Mouse (Mus musculus): ENCODE measurements at regions not wholly inside any gene's neighbourhood (a gene's known extent, or its start where the extent isn't known, plus 50 kb on each side); places are given as distances from the start of the nearest gene placed in this dataset.
"Not testable (repeated sequence)": the region's sequence is repeated elsewhere in the genome, so short reads cannot be mapped to it uniquely, and the experiment has no call there.

GRCm38 (mm10) chr15:41977196-41977595, 1843.0 kb downstream of the 9330182O14Rik start:
- no peak overlapping the region for H3K27ac ChIP-seq (ENCODE audit: low read depth, low read length)
- no peaks in the 10 kb centered on the region for H3K36me3 ChIP-seq (ENCODE audit: control insufficient read depth, insufficient read depth, low read length)
- H3K4me3 ChIP-seq (ENCODE audit: low read length), result no peak overlapping the region
- no peak overlapping the region for H3K4me2 ChIP-seq (ENCODE audit: low read length)
- H3K27me3 ChIP-seq (replicated peaks; ENCODE audit: control insufficient read depth, insufficient read depth, low read length), result no peaks in the 10 kb centered on the region
- H3K9me3 ChIP-seq (ENCODE audit: control insufficient read depth, low read length), result no peaks in the 10 kb centered on the region
- no peaks in the 10 kb centered on the region for H3K4me1 ChIP-seq (ENCODE audit: control insufficient read depth, insufficient read depth, low read depth, low read length)
- ATAC-seq, result 0 out of 2 replicates have a peak, but pooled peaks have one; percentile 15
- WGBS, result 98% methylated on average over 2 of the region's 2 CpGs
- no peak overlapping the region for H3K9ac ChIP-seq (ENCODE audit: low read depth, low read length)

DNA sequence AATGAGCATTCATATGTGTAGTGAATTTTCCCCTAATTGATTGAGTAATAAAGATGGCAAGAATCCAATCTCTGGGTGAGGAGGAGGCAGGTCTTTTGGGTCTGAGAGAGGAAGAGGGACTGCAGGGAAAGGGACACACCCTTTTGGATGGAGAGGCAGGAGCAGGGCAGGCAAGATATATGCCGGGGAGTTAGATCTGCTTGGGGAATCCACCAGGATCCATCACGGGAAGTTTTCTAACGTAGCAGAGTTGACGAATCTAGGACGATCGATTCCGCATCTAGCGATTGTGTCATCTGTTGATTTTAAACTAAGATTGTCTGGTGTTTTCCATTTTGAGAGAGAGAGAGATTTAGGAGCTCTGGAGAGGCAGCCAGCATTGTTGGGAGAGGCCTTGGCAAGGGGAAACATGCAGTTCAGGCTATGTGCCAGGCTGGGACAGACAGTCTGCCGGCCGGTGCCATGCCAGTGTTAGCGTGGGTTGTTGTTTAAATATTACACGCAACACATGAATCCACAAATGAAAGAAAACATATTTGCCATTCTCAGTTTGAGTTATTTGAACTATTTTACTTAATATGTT, 1843.6 kb downstream of the 9330182O14Rik start:
- Histone ChIP-seq H3K36me3 (ENCODE audit: control insufficient read depth, insufficient read depth, low read length) (no peaks in the 10 kb centered on the region), H3K4me3 (ENCODE audit: low read length) (no peak overlapping the region), H3K4me2 (ENCODE audit: low read length) (no peak overlapping the region), H3K9me3 (ENCODE audit: control insufficient read depth, low read length) (no peaks in the 10 kb centered on the region), H3K9ac (ENCODE audit: low read depth, low read length) (no peak overlapping the region), H3K27ac (ENCODE audit: low read depth, low read length) (no peak overlapping the region), H3K4me1 (ENCODE audit: control insufficient read depth, insufficient read depth, low read depth, low read length) (no peaks in the 10 kb centered on the region), H3K27me3 (replicated peaks; ENCODE audit: control insufficient read depth, insufficient read depth, low read length) (no peaks in the 10 kb centered on the region)
- ATAC-seq, result peak; percentile 78; the same call in 1 of the 2 replicates
- 77% methylated on average over 12 of the region's 12 CpGs for WGBS

DNA sequence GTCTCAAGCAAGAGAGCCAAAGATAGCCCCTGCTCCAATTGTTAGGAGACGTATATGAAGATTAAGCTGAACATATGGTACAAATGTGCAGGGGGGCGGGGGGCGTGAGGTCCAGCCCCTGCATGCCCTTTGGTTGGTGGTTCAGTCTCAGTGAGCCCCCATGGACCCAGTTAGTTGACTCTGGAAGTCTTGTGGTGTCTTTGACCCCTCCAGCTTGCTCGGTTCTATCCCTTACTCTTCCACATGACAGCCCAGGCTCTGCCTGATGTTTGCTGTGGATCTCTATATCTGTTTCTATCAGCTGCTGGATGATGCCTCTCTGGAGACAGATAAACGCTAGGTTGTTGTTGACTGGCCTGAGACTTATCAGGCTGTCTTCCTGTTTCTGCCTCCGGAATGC, 1849.1 kb downstream of the 9330182O14Rik start:
- Histone ChIP-seq H3K4me2 (ENCODE audit: low read length) (no peak overlapping the region), H3K27ac (ENCODE audit: low read depth, low read length) (no peak overlapping the region), H3K4me1 (ENCODE audit: control insufficient read depth, insufficient read depth, low read depth, low read length) (no peaks in the 10 kb centered on the region), H3K9ac (ENCODE audit: low read depth, low read length) (no peak overlapping the region), H3K4me3 (ENCODE audit: low read length) (no peak overlapping the region), H3K36me3 (ENCODE audit: control insufficient read depth, insufficient read depth, low read length) (no peaks in the 10 kb centered on the region), H3K27me3 (replicated peaks; ENCODE audit: control insufficient read depth, insufficient read depth, low read length) (no peaks in the 10 kb centered on the region), H3K9me3 (ENCODE audit: control insufficient read depth, low read length) (no peaks in the 10 kb centered on the region)
- WGBS, result 89% methylated on average over 6 of the region's 6 CpGs
- no peak for ATAC-seq

DNA sequence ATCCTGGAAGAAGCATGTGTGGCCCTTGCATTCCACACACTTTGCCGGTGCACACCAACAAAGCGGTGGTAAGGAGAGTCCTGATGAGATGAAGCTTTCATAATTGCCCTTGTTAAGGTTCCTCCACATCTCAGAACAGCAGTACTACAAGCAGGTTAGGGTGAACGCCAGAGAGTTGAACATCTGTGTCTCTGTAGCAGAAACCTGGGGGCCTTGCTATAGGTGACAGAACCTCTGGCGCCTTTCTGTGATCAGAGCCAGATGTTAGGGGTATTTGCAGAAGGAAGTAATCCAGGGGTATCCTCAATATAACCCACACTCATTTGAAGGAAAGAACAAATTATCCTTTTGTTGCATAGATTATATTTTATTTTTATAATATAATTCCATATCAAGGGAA, 1850.1 kb downstream of the 9330182O14Rik start:
- no peak overlapping the region for H3K4me2 ChIP-seq (ENCODE audit: low read length)
- no peak for ATAC-seq
- 90% methylated on average over 4 of the region's 4 CpGs for WGBS
- no peaks in the 10 kb centered on the region for H3K36me3 ChIP-seq (ENCODE audit: control insufficient read depth, insufficient read depth, low read length)
- no peak overlapping the region for H3K9ac ChIP-seq (ENCODE audit: low read depth, low read length)
- no peaks in the 10 kb centered on the region for H3K4me1 ChIP-seq (ENCODE audit: control insufficient read depth, insufficient read depth, low read depth, low read length)
- no peaks in the 10 kb centered on the region for H3K27me3 ChIP-seq (replicated peaks; ENCODE audit: control insufficient read depth, insufficient read depth, low read length)
- H3K4me3 ChIP-seq (ENCODE audit: low read length), result no peak overlapping the region
- H3K9me3 ChIP-seq (ENCODE audit: control insufficient read depth, low read length), result no peaks in the 10 kb centered on the region
- H3K27ac ChIP-seq (ENCODE audit: low read depth, low read length), result no peak overlapping the region

DNA sequence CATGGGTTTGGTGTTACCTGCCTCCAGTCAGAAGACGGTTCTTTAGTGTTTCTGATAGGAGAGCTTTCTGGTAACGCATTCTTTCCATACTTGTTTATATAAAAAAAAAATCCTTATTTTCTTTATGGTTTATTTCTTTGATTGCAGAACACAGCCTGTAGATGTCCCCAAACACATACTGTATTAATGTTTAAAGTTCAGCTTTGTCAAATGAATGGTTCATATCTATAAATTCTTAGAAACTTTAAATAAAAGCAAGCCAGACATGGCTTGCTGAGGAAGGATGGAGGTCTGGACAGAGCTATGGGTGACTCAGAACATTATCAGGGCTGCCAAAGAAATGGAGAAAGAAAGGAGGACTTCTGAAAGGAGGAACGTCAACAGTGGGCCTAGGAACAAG, 1852.1 kb downstream of the 9330182O14Rik start:
- H3K27ac ChIP-seq (ENCODE audit: low read depth, low read length), result no peak overlapping the region
- 92% methylated on average over 3 of the region's 3 CpGs for WGBS
- H3K27me3 ChIP-seq (replicated peaks; ENCODE audit: control insufficient read depth, insufficient read depth, low read length), result no peaks in the 10 kb centered on the region
- H3K4me3 ChIP-seq (ENCODE audit: low read length), result no peak overlapping the region
- no peak overlapping the region for H3K4me2 ChIP-seq (ENCODE audit: low read length)
- no peak for ATAC-seq
- H3K36me3 ChIP-seq (ENCODE audit: control insufficient read depth, insufficient read depth, low read length), result no peaks in the 10 kb centered on the region
- no peaks in the 10 kb centered on the region for H3K4me1 ChIP-seq (ENCODE audit: control insufficient read depth, insufficient read depth, low read depth, low read length)
- H3K9me3 ChIP-seq (ENCODE audit: control insufficient read depth, low read length), result no peaks in the 10 kb centered on the region
- H3K9ac ChIP-seq (ENCODE audit: low read depth, low read length), result no peak overlapping the region

DNA sequence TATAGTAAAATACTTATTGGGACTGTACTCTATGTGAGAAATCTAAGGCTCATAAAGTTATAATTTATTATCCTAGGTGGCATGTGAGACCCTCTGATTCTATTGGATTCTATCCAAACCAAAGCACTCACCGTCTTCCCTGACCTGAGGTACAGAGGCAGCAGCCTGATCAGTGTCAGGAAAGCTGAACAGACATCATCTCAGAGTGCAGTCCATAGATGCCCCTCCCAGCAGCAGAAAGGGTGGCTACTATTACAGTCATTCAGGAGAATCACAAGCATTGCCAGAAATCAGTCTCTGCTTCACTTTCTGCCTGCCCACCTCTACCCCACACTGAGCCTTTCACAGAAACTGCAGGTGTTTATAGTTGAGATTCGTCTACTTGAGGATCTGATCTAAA, 1854.9 kb downstream of the 9330182O14Rik start:
- WGBS, result 49% methylated on average over 2 of the region's 2 CpGs
- Histone ChIP-seq H3K9me3 (ENCODE audit: control insufficient read depth, low read length) (no peaks in the 10 kb centered on the region), H3K27me3 (replicated peaks; ENCODE audit: control insufficient read depth, insufficient read depth, low read length) (no peaks in the 10 kb centered on the region), H3K4me3 (ENCODE audit: low read length) (no peak overlapping the region), H3K27ac (ENCODE audit: low read depth, low read length) (no peak overlapping the region), H3K36me3 (ENCODE audit: control insufficient read depth, insufficient read depth, low read length) (no peaks in the 10 kb centered on the region), H3K4me2 (ENCODE audit: low read length) (no peak overlapping the region), H3K9ac (ENCODE audit: low read depth, low read length) (no peak overlapping the region), H3K4me1 (ENCODE audit: control insufficient read depth, insufficient read depth, low read depth, low read length) (no peaks in the 10 kb centered on the region)
- ATAC-seq, result no peak

DNA sequence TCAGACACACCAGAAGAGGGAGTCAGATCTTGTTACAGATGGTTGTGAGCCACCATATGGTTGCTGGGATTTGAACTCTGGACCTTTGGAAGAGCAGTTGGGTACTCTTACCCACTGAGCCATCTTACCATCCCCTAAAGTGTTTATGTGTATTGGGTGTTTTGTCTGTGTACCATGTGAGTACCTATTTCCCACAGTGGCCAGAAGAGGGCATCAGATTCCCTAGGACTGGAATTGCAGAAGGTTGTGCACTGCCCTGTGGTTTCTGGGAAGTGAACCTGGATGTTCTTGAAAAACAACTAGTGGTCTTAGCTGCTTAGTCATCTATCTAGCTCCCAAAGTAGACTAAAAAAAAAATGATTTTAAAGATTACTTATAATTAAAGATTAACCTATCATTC, 1857.7 kb downstream of the 9330182O14Rik start:
- Histone ChIP-seq H3K36me3 (ENCODE audit: control insufficient read depth, insufficient read depth, low read length) (no peaks in the 10 kb centered on the region), H3K4me2 (ENCODE audit: low read length) (no peak overlapping the region), H3K4me3 (ENCODE audit: low read length) (no peak overlapping the region), H3K27me3 (replicated peaks; ENCODE audit: control insufficient read depth, insufficient read depth, low read length) (no peaks in the 10 kb centered on the region), H3K4me1 (ENCODE audit: control insufficient read depth, insufficient read depth, low read depth, low read length) (no peaks in the 10 kb centered on the region), H3K9ac (ENCODE audit: low read depth, low read length) (no peak overlapping the region), H3K27ac (ENCODE audit: low read depth, low read length) (no peak overlapping the region), H3K9me3 (ENCODE audit: control insufficient read depth, low read length) (no peaks in the 10 kb centered on the region)
- ATAC-seq, result no peak

DNA sequence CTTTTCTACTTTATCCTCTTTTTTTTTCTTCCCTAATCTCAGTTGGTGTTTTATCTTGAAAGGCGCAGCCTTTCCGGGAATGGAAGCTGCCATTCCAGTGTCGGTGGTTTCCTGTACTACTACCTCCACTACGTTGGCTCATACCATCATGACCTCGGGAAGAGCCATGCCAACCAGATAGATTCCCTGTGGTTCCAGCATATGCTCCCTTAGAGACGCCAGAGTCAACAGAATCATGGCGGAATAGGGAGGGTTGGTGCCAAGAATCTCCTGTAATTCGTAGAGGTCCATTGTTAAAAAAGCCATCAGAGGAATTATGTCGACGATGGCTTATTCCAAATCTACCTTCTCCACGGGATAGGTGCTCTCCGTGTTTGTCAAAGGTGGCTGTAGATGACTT, 1898.1 kb downstream of the 9330182O14Rik start:
- 90% methylated on average over 12 of the region's 12 CpGs for WGBS
- H3K27ac ChIP-seq (ENCODE audit: low read depth, low read length); H3K4me3 ChIP-seq (ENCODE audit: low read length); H3K27me3 ChIP-seq (replicated peaks; ENCODE audit: control insufficient read depth, insufficient read depth, low read length); H3K9ac ChIP-seq (ENCODE audit: low read depth, low read length); H3K4me1 ChIP-seq (ENCODE audit: control insufficient read depth, insufficient read depth, low read depth, low read length); H3K36me3 ChIP-seq (ENCODE audit: control insufficient read depth, insufficient read depth, low read length); H3K4me2 ChIP-seq (ENCODE audit: low read length); ATAC-seq; H3K9me3 ChIP-seq (ENCODE audit: control insufficient read depth, low read length): not testable (repeated sequence)

DNA sequence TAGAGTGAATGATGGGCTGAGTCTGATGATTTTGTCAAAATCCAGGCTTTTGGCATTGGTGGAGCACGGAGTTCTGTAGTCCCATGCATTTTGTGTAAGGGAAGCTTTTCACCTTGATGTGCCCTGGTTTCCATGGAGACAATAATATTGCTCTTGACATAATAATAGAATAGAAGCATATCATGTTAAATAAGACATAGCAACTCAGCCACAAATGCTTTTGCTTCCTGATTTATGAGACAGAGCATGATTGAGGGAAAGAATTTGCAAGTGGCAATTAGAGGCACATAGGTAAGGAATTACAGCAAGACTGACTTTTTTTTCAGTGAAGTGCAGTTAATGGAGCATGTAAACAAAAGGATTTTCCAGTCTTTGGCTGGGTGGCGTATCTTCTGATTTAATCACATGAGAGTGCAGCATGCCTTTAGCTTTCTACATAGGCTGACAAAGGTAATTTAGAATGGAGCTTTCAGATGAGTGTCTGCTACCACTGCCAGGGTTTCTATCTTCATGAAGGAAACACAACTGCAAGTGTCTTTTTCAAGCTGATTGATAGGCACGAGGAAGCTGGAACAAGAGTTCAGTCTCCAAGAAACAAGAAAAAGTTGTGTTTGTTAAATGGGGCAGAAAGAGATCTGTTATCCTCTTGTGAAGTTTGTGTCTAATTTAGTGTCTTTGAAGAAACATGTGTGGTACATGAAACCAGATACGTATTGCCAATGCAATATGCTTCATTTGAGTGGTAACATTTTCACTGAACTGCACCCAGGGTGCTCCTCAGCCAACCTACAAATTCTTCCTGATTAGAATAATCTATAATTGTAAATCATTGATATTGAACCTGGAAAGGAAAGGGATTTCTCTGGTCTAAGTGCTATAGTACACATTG, 1913.2 kb downstream of the 9330182O14Rik start:
- no peaks in the 10 kb centered on the region for H3K36me3 ChIP-seq (ENCODE audit: control insufficient read depth, insufficient read depth, low read length)
- H3K9me3 ChIP-seq (ENCODE audit: control insufficient read depth, low read length), result no peaks in the 10 kb centered on the region
- H3K4me1 ChIP-seq (ENCODE audit: control insufficient read depth, insufficient read depth, low read depth, low read length), result no peaks in the 10 kb centered on the region
- H3K4me2 ChIP-seq (ENCODE audit: low read length), result no peak overlapping the region
- H3K9ac ChIP-seq (ENCODE audit: low read depth, low read length), result no peak overlapping the region
- H3K4me3 ChIP-seq (ENCODE audit: low read length), result no peak overlapping the region
- no peak overlapping the region for H3K27ac ChIP-seq (ENCODE audit: low read depth, low read length)
- ATAC-seq, result peak; percentile 68
- 33% methylated on average over 4 of the region's 4 CpGs for WGBS
- no peaks in the 10 kb centered on the region for H3K27me3 ChIP-seq (replicated peaks; ENCODE audit: control insufficient read depth, insufficient read depth, low read length)
